Mouse (Mus musculus) kidney, adult 8-10 months (tissue): ENCODE results near the gene Ephb1.
A peak's percentile ranks its signal among the peaks of the same experiment; 100 is the strongest.

ENCODE experiments used
- DNase-seq, 2 experiments: peaks; one replicate each; pipeline ENCODE4 v3.0.0; 2022

The Ephb1 gene

DNA sequence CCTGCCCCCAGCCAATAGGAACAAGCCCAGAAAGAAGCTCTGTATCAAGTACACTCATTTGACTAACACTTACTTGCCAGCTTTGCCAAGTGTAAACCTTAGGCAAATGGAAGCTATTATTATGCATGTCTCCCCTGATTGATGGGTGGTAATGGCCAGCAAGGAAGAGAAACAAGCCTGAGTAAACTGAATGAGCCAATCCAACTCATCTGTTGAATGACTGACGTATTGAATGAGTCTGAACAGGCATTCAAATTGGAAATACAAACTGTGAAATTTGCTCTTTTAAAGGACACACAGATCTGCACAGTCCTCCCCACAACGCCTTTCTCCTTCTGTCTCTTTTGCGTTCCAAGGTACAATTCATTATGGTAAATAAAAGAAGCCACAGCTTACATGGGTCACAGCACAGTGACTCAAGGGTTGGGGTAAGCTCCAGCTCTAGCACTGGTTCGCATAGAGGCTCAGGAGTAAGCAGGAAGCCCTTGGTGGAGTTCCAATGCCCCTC is 119.0 kb downstream of the Ephb1 start:
- no peak for DNase-seq

DNA sequence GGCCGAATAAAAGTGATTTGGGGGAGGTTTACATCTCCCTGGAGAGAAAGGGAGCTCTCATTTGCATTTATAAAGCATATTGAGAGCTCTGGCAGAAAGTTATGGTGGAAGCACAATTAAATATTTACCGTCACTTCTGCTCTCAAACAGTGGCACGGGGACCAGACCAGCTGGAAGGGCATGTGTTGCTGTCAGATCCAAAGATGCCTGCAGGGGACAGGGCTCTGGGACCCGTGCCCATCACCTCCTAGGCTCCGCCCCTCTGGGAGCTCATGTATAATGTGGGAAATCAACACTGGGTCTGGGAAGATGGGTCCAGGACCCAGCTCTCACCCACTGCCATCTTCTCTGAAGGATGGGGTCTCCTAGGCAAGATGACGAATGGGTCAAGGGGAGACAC is 123.2 kb downstream of the Ephb1 start:
- DNase-seq: no peak

DNA sequence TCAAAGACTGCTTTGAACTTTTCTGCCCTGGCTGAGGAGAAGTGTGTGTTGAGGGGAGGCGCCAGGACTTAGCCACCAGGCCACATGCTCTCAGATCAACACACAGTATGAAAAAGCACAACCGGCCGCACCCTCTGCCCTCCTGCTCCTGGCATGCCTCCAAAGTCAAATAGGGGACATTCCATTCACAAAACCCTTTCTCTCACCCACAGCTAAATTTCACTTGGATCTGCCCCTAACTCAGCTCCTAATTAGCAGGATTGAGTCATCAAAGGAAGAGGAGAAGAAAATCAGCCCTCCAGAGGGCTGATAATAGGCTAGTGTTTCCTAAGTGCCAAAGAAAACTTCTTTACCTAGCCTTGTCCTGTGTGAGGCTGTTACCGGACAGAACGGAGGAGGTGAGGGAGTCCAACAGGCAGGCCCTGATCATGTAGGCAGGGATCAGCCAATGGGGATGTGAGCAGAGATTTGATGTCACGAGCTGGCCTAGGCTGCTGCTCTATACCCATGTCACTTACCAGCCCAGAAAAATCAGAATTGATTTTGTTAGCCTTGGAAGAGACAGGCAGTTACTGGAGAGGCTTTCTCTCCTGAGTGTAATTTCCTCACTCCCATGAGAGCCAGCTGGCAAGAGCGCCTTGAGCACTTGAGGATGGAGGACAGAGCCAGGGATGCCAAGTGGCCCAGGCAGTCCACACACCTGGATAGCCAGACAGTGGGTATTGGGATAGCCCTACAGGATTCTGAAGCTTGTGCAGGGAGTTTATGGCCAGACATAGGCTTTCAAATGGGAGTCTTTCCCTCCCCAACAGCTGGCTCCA is 137.5 kb downstream of the Ephb1 start:
- DNase-seq: no peak

- DNase-seq: no peak
Observed at GRCm38 (mm10) chr9:102212036-102212383, 142.5 kb downstream of the Ephb1 start.

DNA sequence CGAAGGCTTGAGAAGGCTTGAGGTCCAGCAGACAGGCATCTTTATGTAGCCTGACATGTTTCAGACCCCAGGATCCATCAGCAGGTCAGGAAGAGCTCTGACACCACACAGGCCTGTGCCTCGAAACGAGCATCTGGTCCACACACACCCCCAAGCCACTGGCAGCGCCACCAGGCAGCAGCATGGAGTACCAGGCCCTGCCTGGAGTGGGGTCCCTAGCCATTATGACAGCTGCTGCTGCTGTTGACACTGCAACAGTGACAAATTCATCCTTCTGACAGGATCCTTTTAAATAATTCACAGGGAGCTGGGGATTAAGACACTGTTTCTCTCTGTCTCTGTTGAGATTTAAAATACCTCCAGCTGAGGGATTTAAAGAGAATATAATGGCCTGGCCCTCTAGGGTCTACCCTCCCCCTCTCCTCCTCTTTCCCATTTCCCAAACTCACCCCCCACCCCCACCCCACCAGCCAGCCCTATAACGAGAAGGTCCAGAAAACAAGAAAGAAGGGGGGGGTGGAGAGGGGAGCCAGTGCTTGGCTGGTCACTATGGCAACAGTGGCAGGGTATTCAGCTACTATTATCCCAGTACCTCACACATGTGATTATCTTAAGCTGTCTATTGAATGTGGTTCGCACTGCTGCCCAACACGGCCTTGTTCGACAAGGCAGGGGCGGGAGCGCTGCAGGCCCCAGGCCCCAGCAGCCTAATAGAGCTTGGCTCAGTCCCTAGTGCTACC is 143.0 kb downstream of the Ephb1 start:
- DNase-seq: no peak

DNA sequence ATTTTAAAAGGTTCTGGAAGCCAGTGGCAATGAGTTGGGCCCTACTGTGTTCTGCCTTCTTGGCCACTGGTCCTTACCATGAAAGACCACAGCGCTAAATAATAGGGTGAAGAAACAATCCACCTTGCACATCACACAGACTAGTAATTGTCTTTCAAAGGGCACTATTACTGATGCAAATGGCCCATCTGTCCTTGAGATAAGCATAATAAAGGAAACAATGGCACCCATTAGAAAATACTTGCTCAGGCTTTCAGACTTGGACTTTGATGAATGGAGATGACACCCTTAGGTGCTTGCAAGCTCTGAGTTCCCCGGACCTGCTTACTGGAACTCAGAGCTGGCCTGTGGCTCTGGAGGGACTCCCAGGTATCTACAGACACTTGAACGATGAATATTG is 149.0 kb downstream of the Ephb1 start:
- no peak for DNase-seq

DNA sequence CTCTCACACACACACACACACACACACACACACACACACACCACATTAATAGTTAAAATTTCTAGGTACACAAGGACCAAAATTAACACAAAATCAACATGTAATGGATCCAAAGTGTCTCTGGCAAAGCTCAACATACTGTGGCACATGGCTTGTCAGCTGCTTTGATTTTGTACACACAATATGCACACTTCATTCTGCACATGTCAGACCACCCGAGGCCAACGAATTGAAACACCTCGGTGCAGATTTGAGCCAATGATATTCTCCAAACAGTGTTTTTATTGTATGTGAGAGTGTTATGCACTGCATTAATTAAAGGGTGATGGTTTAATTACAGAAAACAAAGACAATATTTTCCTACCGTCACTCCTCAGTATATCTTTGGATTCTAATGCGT is 152.6 kb downstream of the Ephb1 start:
- DNase-seq: no peak

- DNase-seq: no peak
Observed at GRCm38 (mm10) chr9:102196856-102197255, 157.6 kb downstream of the Ephb1 start.

- DNase-seq: peak in 1 of 2 experiments; percentile 10
Observed at GRCm38 (mm10) chr9:102194063-102194462, 160.4 kb downstream of the Ephb1 start.

DNA sequence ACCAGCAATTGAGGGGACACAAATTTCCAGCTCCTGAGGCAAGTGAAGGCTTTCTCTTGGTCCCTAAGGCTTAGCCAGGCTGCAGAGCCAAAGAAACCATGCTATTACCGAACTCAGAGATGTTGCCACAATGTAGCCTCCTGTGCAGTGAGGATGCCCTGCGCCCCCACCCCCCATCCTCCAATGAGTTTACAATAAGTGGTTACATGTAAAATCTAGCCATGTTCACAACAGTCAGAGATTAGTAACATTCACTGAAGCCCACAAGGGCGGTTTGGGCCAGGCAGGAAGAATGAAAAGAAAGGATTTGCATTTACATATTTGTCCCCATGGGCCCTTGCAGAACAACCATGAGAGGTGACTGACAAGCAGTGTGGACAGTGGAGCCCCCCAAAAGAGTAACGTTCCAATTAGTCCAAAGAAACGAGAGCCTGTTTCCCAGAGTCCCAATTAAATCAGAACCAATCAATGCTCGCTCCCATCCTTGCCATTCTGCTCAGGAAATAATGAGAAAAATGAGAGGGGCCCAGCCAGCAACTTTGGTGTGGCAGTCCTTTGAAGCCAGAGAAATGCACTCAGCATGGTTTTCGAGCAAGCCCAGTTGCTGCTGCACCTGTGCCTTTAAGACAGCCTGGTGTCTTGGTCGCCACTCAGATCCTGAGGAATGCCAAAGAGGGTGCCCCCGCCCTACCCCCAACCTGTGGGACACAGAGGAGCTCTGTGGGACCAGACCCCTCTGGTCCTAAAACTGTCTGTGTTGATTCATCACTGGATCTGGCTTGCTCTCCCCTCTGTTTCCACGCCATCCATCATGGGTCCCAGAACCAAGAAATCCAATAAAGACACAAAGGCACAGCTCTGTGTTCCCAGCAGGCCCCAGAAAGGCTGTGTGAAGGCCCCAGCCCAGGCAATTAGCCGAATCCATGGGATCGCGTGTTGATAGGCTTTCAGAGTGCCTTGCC is 161.5 kb downstream of the Ephb1 start:
- DNase-seq: no peak

GRCm38 (mm10) chr9:102190058-102190457 is 164.4 kb downstream of the Ephb1 start:
- no peak for DNase-seq

DNA sequence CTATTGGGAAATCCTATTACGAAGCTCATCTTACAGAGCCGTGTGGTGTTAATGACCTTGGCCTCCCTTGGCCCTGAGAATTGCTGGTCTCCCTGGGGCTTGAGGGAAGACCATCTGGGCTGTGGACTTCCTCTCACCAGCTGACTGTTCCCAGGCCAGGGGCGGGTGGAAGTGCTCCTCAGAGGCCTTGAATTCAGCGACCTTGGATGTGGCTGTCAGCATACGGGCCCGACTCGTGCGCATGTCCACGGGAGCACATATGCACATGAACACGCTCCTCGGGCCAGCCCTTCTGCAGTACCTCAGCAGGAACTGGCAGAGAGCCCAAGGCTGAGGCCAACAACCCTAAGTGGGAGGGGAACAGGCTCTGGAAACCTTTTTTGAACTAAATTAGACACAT is 165.1 kb downstream of the Ephb1 start:
- DNase-seq: no peak

DNA sequence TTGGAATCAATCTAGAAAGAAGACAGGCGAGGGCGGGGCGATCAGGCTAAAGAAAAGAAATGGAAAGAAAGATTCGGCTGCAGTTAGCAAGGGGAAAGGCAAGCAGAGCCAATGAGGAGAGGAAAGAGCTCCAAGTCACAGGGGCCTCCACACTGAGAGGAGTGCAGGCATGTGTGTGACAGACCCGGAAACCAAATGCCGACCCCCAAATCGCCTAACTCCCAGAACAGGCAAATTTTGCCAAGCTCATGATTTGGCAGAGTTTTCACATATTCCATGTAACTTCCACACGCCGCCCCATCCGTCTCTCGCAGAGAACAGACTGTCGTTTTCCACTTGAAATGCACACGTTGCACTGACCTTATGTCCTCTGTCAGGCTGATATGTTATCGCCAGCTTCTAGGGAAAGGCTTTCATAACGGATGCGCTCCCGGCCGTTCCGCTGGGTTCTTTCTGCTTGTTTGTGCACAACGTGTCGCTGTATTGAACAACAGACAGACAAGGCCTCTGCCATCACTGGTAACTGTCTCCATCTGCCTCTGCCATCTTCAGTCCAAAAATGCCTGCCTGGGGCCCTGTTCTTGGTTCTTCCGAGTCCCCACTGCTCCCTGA is 170.7 kb downstream of the Ephb1 start:
- no peak for DNase-seq

GRCm38 (mm10) chr9:102181810-102182490 is 172.5 kb downstream of the Ephb1 start:
- no peak for DNase-seq

DNA sequence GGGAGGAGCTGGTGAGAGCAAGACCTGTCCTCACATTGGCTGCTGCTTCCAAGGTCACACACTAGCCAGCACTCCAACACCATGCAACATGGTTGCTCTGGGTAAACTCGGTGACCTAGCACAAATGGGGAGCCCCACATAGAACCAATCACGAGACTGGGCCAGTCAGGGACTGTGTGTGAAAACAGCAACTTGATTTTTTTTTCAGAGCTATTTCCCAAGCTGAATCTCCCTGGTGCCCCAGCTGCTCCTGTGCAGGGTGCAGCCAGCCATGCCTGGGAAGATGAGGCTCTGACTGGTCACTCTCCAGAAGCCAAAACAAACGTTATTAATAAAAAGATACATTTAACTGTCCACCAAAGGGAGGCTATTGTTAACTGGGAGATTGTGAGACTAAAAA is 173.2 kb downstream of the Ephb1 start:
- DNase-seq: no peak

- no peak for DNase-seq
Observed at GRCm38 (mm10) chr9:102180486-102180885, 174.0 kb downstream of the Ephb1 start.

DNA sequence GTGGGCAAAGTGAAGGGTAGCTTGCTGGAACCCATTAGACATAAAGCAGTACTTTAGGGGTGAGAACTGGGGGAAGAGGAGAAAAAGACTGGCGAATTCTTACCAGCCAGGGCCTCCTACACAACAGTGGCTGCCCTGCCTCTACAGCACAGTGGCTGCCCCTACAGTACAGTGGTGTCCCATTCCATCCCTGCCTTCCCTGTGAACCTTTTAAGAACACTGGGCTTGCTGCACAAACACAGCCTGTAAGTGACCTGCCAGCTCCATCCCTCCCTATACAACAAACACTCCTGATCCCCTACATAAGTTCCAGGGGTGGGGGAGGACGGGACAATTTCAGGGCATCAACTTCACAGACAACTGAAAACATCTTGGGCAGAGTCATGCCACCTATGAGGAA is 174.4 kb downstream of the Ephb1 start:
- DNase-seq: no peak

DNA sequence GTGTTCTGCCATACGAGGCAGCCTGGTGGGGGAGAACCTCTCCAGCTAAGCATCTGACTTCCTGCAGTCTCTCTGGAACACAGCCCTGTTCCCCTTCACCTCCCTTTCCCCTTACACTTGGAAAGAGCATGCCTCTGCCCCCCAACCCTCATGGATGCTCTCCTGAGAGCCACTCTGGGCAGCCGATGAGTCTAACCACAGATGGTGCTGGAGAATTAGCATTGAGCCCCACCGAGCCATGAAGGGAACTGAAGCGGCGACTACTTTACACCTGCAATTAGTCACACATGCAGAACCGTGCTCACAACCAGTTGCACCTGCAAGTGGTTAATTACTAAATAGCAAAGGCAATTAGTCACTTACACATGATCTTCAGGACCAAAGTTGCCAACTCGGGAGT is 184.8 kb downstream of the Ephb1 start:
- no peak for DNase-seq

DNA sequence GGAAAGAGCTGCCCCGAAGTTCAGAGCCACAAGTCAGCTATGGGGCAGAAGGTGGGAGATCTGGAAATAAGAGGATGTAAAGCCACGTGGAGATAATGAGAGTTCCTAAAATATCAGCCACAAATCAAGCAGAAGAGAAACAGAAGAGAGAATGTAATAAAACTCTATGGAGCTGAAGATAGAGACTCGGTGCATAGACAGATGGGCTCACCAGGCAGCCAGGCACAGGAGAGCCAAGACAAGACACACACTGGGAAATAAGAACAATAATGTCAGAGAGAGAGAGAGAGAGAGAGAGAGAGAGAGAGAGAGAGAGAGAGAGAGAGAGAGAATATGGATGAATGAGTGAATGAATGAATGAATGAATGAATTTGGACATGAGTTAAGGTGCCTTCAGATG is 198.6 kb downstream of the Ephb1 start:
- DNase-seq: no peak

DNA sequence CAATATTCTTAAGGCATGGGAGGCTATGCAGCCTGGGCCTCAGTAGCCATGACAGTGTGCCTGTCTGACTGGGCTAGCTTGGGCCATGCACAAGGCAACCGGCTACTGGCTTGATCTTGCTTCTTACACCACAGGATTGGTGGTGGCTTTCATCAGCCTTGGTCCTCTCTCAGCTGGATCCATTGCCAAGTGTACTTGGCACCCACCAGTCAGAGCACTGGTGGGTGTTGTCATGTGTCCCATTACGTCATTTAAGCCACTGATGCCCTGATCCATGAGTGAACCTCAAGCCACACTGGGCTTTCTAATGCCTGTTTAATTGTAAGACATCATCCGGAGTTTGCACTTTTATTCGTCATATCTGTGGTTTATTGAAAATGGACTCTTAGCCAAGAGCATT is 215.3 kb downstream of the Ephb1 start:
- no peak for DNase-seq

GRCm38 (mm10) chr9:102138671-102139070 is 215.8 kb downstream of the Ephb1 start:
- no peak for DNase-seq

- DNase-seq: no peak
Observed at GRCm38 (mm10) chr9:102138187-102138586, 216.3 kb downstream of the Ephb1 start.
